Mouse (Mus musculus): Measurements from ENCODE around the gene 2010300C02Rik.

DNA sequence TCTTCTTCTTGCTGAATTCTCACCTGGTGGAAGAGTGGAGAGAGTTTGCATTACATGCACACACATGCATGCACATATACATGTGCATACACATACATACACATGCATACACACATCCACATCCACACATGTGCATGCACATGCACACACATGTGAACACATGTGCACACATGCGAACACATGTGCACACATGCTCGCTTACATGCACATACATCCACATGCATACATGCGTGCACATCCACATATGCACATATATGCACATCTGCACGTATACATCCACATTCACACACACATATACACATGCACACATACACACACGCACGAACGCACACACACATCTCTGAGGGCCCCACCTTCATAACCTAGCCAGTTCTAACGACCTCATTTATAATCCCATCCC, 136.7 kb downstream of the 2010300C02Rik start:
- TF ChIP-seq POLR2A (IDR thresholded peaks at IDR 0.05; ENCODE audit: extremely low read depth, insufficient read depth, low read length) (no peak), CTCF (IDR thresholded peaks at IDR 0.05; ENCODE audit: low read depth, low read length) (no peak)

Measured in liver, adult 2 months (tissue).